Mouse (Mus musculus): ENCODE results near the gene Sema4g. TPM values are rescaled to one million over a fixed set of nuclear protein-coding genes. Genes with fewer than 3 reads are reported as not detected.

The Sema4g gene
- polyA plus RNA-seq, 1 experiment = not detected

DNA sequence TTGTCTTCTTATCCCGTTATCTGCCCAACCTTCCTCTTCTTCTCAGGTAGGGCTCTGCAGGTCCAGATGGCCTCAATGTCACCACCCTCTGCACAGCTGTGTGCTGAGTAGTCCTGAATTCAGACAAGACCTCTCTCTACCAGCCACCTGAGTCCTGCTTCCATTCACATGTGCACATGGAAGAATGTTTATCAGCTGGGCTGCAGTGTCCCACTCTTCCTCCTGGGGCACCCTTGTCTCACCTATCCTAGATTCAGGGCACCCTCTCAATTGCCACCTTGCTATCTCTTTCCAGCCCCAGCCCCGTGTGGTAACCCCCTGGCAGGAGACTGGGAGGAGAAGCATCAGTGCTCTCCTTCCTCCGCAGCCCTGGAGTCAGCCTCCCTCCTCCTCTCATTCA, 13.4 kb downstream of the Sema4g start:
- Histone ChIP-seq H3K4me1 (ENCODE audit: control insufficient read depth, insufficient read depth, low read length) (peaks cover 4% of the 10 kb centered on the region), H3K27ac (ENCODE audit: insufficient read depth, low read depth, low read length) (no peak overlapping the region), H3K4me3 (ENCODE audit: insufficient read depth, low read length) (no peak overlapping the region)
- peak; percentile 9; the same call in 1 of the 2 replicates for TF ChIP-seq CTCF (IDR thresholded peaks at IDR 0.05; ENCODE audit: low read depth, low read length)
- no peak for TF ChIP-seq POLR2A (IDR thresholded peaks at IDR 0.05; ENCODE audit: borderline replicate concordance, low read depth, low read length)

DNA sequence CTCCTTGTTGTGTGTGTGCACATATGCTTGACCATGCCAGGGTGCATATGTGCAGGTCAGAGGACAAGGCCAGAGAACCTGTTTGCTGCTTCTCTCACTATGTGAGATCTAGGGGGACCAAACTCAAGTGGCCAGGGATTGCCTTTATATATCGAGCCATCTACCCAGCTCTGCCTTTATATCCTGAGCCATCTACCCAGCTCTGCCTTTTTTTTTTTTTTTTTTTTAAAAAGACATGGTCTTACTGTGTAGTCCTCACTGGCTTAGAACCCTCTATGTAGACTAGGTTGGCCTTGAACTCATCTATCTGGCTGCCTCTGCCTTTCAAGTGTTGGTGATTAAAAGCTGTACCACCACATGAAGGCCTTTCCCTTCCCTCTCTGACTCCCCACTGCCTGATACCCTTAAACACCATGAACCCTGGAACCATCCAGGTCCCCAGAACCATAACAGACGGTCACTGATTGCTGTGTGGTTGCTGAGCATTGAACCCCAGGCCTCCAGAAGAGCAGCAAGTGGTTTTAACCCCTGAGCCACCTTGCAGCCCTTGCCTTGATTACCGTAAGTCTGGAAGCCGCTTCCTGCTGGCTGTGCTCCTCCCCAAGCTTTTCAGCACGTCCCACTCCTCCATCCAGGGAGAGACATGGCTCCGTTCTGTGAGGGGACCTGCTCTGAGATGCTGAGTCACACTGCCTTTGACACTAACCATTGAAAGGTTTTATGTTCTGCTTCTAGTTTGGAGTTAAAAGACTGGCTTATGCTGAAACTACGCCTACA, 15.0 kb downstream of the Sema4g start:
- no peak for TF ChIP-seq CTCF (IDR thresholded peaks at IDR 0.05; ENCODE audit: low read depth, low read length)
- Histone ChIP-seq H3K4me3 (ENCODE audit: insufficient read depth, low read length) (no peak overlapping the region), H3K27ac (ENCODE audit: insufficient read depth, low read depth, low read length) (no peak overlapping the region), H3K4me1 (ENCODE audit: control insufficient read depth, insufficient read depth, low read length) (peaks cover 10% of the 10 kb centered on the region)

DNA sequence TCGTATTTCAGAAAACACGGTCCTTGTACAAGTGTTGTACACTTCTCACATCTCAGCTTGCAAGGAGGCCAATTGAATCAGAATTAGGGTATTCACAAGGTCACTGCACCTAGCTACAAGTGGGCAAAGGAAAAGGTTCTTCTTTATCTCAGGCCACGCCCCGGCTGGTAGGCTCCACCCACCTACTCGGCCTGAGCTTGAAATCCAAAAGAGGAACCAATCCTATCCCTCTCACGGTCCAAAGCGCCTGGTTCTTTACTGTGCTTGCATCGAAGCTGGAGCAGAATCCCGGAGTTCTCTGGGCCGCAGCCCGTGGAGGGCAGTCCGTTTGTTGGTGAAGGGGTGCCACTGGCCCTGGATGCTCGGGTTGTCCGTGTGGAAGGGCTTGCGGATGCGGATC, 16.5 kb downstream of the Sema4g start, which contains the start of gene Twnk:
Twnk (plus strand) TSS at position 220 of the 400 bp plus-strand sequence.
- peak within 1 kb of the TSS; percentile 79 for H3K27ac ChIP-seq (ENCODE audit: insufficient read depth, low read depth, low read length)
- TF ChIP-seq POLR2A (IDR thresholded peaks at IDR 0.05; ENCODE audit: borderline replicate concordance, low read depth, low read length) (0 out of 2 replicates have a peak, but pooled peaks have one; percentile 39), CTCF (IDR thresholded peaks at IDR 0.05; ENCODE audit: low read depth, low read length) (no peak)
- H3K4me1 ChIP-seq (ENCODE audit: control insufficient read depth, insufficient read depth, low read length) = peaks cover 10% of the 10 kb centered on the region
- H3K4me3 ChIP-seq (ENCODE audit: insufficient read depth, low read length) = peak within 1 kb of the TSS; percentile 92

DNA sequence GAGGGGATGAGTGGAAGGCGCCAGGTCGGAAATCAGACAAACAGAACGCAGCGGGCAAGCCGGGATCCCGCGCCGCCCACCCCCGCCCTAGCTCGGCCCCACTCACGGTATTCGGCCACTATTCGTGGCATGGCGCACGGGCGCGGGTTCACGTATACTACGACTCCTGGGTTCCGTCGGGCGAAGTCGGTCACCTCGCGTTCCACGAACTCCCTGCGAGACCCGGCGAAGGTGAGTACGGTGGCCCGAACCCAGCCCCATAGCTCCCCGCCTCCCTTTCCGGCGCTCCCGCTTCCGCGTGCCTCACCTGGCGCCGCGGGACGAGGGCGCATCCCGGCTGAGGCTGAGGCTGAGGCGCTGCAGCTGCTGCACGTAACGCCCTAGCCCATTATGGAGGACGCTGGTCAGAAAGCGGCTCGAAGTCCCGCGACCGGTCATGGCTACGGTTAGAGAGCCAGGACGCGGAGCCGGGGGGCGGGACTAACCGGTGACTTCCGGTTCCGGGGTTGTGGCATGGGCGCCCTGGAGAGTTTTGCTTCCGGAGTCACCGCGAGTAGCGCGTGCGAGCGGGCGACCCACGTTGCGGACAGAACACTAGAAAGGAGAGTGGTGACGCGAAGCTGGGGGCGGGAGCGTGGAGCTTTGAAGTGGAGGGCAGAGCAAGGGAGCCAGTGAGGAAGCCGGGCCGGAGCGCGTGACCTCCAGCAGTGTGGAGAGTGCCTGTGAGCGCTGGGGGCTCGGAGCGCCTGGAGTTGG, 17.2 kb downstream of the Sema4g start, which contains the start of gene Mrpl43:
Mrpl43 (minus strand) TSS at position 486 of the 756 bp plus-strand sequence.
- H3K4me3 ChIP-seq (ENCODE audit: insufficient read depth, low read length) = peak within 1 kb of the TSS; percentile 92
- TF ChIP-seq POLR2A (IDR thresholded peaks at IDR 0.05; ENCODE audit: borderline replicate concordance, low read depth, low read length) (no peak), CTCF (IDR thresholded peaks at IDR 0.05; ENCODE audit: low read depth, low read length) (no peak)
- peaks cover 10% of the 10 kb centered on the region for H3K4me1 ChIP-seq (ENCODE audit: control insufficient read depth, insufficient read depth, low read length)

DNA sequence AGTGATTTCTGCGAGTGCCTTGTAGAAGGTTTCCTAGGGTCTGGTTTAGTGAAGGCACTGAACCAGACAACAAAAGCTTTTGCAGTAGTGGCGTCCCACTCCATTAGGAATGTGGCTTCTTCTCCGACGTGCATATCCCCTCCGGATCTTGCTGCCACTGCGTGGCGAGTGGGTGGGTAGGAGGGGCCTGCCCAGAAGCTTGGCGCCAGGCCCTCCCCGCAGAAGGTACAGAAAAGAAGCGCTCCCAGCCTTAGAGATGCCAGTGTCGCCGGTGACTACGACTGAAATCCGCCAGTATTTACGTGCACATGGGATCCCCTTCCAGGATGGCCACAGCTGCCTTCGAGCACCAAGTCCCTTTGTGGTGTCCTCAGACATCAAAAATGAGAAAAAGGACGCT, 18.1 kb downstream of the Sema4g start:
- peak overlapping the region; percentile 92 for H3K4me3 ChIP-seq (ENCODE audit: insufficient read depth, low read length)
- TF ChIP-seq POLR2A (IDR thresholded peaks at IDR 0.05; ENCODE audit: borderline replicate concordance, low read depth, low read length) (no peak), CTCF (IDR thresholded peaks at IDR 0.05; ENCODE audit: low read depth, low read length) (no peak)
- H3K4me1 ChIP-seq (ENCODE audit: control insufficient read depth, insufficient read depth, low read length) = peaks cover 10% of the 10 kb centered on the region
- peak overlapping the region; percentile 79 for H3K27ac ChIP-seq (ENCODE audit: insufficient read depth, low read depth, low read length)

More for the DNA sequence above, 17.2 kb downstream of the Sema4g start, which contains the start of gene Mrpl43:
- peak within 1 kb of the TSS; percentile 79 for H3K27ac ChIP-seq (ENCODE audit: insufficient read depth, low read depth, low read length)

DNA sequence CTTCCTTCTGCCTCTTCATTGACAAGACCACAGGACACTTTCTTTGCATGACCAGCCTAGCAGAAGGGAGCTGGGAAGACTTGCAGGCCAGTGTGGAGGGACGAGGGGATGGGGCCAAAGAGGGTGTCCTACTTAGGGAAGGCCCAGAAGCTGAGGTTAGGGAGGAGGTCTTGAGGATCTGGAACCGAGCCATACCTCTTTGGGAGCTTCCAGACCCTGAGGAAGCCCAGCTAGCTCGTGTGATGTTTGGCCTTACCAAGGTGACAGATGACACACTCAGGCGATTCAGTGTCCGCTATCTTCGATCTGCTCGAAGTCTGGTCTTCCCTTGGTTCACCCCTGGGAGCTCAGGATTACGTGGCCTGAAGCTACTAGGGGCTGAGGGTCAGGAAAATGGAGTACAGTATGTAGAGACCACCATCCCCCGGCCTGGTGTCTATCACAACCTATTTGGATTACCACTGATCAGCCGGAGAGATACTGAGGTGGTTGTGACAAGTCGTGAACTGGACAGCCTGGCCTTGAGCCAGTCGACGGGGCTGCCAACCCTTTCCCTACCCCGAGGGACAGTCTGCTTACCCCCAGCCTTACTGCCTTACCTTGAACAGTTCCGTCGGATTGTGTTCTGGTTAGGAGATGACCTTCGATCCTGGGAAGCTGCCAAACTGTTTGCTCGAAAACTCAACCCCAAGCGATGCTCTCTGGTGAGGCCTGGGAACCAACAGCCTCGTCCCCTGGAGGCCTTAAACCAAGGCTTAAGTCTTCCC, 18.7 kb downstream of the Sema4g start:
- Histone ChIP-seq H3K27ac (ENCODE audit: insufficient read depth, low read depth, low read length) (peak overlapping the region; percentile 79; the same call in 1 of the 2 replicates), H3K4me1 (ENCODE audit: control insufficient read depth, insufficient read depth, low read length) (peaks cover 10% of the 10 kb centered on the region), H3K4me3 (ENCODE audit: insufficient read depth, low read length) (peak overlapping the region; percentile 92)
- TF ChIP-seq CTCF (IDR thresholded peaks at IDR 0.05; ENCODE audit: low read depth, low read length) = no peak
- no peak for TF ChIP-seq POLR2A (IDR thresholded peaks at IDR 0.05; ENCODE audit: borderline replicate concordance, low read depth, low read length)

DNA sequence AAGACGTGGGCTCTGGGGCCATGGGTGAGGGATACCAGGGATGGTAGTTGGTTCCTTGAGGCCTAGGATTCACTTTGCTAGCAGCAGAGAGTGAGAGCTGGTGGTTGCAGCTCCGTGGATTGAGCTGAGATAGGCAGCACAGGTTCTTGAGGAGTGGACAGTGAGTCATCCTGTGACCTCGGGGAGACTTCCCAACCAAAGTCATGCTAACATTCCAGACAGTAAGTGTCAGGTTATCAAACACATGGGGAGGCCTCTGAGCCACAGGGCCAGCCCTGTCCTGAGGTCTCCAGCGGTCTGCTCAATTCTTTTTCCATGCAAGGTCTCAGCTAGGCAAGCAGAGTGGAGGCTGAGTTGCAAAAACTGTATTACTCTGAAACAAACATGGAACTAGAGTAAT, 21.7 kb downstream of the Sema4g start:
- H3K27ac ChIP-seq (ENCODE audit: insufficient read depth, low read depth, low read length) = no peak overlapping the region
- no peak for TF ChIP-seq CTCF (IDR thresholded peaks at IDR 0.05; ENCODE audit: low read depth, low read length)
- no peak overlapping the region for H3K4me3 ChIP-seq (ENCODE audit: insufficient read depth, low read length)
- H3K4me1 ChIP-seq (ENCODE audit: control insufficient read depth, insufficient read depth, low read length) = peaks cover 18% of the 10 kb centered on the region

DNA sequence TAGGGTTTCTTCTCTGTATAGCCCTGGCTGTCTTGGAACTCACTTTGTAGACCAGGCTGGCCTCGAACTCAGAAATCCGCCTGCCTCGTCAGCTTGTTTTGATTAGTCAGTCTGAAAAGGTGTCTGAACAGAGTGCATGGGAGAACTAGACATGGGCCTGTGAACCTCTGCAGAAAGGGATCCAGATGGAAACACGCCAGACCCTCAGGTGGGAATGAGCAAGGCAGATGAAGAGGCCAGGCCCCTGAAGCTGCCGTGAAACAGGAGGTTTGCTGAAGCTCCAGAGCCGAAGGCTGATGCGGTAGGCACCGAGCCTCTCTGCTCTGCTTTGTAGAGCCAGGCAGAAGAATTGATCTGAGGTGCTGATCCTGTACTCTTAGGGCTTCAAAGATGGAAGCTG, 23.3 kb downstream of the Sema4g start:
- TF ChIP-seq POLR2A (IDR thresholded peaks at IDR 0.05; ENCODE audit: borderline replicate concordance, low read depth, low read length) (no peak), CTCF (IDR thresholded peaks at IDR 0.05; ENCODE audit: low read depth, low read length) (no peak)
- Histone ChIP-seq H3K4me3 (ENCODE audit: insufficient read depth, low read length) (no peak overlapping the region), H3K27ac (ENCODE audit: insufficient read depth, low read depth, low read length) (no peak overlapping the region), H3K4me1 (ENCODE audit: control insufficient read depth, insufficient read depth, low read length) (peaks cover 18% of the 10 kb centered on the region)

DNA sequence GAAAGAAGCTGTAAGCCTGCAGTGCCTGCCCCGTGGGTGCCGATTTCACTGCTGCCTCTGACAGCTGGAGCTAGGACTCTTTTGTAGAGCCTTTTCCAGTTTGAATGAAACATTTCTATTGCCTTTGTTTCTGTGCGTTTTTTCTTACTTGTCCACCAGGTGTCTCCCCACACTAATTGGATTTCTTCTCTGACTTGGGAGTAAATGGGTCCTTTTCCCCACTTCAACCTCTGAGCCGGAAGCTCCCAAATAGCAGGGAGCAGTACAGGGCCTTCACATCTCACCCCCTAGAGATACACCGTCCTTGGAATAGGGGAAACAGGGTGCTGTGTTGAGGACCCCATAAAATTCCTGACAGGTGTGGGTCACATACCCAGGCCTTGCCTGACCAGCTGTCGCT, 23.7 kb downstream of the Sema4g start:
- no peak overlapping the region for H3K27ac ChIP-seq (ENCODE audit: insufficient read depth, low read depth, low read length)
- peaks cover 14% of the 10 kb centered on the region for H3K4me1 ChIP-seq (ENCODE audit: control insufficient read depth, insufficient read depth, low read length)
- TF ChIP-seq POLR2A (IDR thresholded peaks at IDR 0.05; ENCODE audit: borderline replicate concordance, low read depth, low read length) (no peak), CTCF (IDR thresholded peaks at IDR 0.05; ENCODE audit: low read depth, low read length) (peak; percentile 11; the same call in 1 of the 2 replicates)
- no peak overlapping the region for H3K4me3 ChIP-seq (ENCODE audit: insufficient read depth, low read length)

Data from bone marrow macrophage, adult 2 months (primary cell).